Mouse (Mus musculus) kidney, embryonic 16.5 days (tissue): Measurements from ENCODE around the gene Syn2. TPM values are rescaled to one million over a fixed set of nuclear protein-coding genes. Genes with fewer than 3 reads are reported as not detected.
"Not testable (repeated sequence)": the region's sequence is repeated elsewhere in the genome, so short reads cannot be mapped to it uniquely, and the experiment has no call there.

Experiments
- ATAC-seq: fragments of 200-750 bp; cut with Nextera tagmentation; 2 replicates; pipeline ENCODE4 v1.8.0; 2017; ENCODE audit warnings: moderate TSS enrichment; ENCODE audit not compliant: low FRiP score, low TSS enrichment
- H3K27ac ChIP-seq: fragments of 300-500 bp; sonication (generic); 2 replicates; pipeline ENCODE4 v1.5.1; 2014; ENCODE audit warnings: low read length
- H3K27me3 ChIP-seq: fragments of 300-500 bp; sonication (generic); 2 replicates; pipeline ENCODE4 v1.6.1; 2014; ENCODE audit warnings: low read length, control low read depth, mixed read lengths; ENCODE audit not compliant: insufficient read depth
- H3K36me3 ChIP-seq: fragments of 300-500 bp; sonication (generic); 2 replicates; pipeline ENCODE4 v1.6.1; 2014; ENCODE audit warnings: low read length, control low read depth, mixed read lengths; ENCODE audit not compliant: insufficient read depth
- H3K4me1 ChIP-seq: fragments of 300-500 bp; sonication (generic); 2 replicates; pipeline ENCODE4 v1.6.1; 2014; ENCODE audit warnings: low read length, control low read depth, mixed read lengths; ENCODE audit not compliant: insufficient read depth
- H3K4me2 ChIP-seq: fragments of 300-500 bp; sonication (generic); replicated peaks from 2 replicates; pipeline ENCODE4 v1.6.1; 2014; ENCODE audit warnings: low read depth, low read length
- H3K4me3 ChIP-seq: fragments of 300-500 bp; sonication (generic); 2 replicates; pipeline ENCODE4 v1.5.1; 2014; ENCODE audit warnings: mild to moderate bottlenecking, low read length
- H3K9ac ChIP-seq: fragments of 300-500 bp; sonication (generic); replicated peaks from 2 replicates; pipeline ENCODE4 v1.6.1; 2014; ENCODE audit warnings: low read length
- H3K9me3 ChIP-seq: fragments of 300-500 bp; sonication (generic); 2 replicates; pipeline ENCODE4 v1.6.1; 2016; ENCODE audit warnings: low read length, control low read depth
- WGBS: fragments of 180-500 bp; shearing (Covaris S2); extraction: QIAGEN DNeasy Blood & Tissue Kit; methylation state at CpG from one replicate; pipeline ENCODE4 v1.1.7; 2014; 5-methylcytosine and 5-hydroxymethylcytosine counted together
- polyA plus RNA-seq: library from polyadenylated mRNA; unstranded; fragments of >200 nt; fragmentation: Nextera tagmentation; extraction: Ambion mirVana; gene quantifications from 2 replicates; pipeline ENCODE4 v1.2.1, GENCODE M21; 2015

Syn2 gene
- polyA plus RNA-seq, 1 experiment from 2014 or later, result 1.8 TPM

GRCm38 (mm10) chr6:115238031-115239027, 103.6 kb downstream of the Syn2 start:
- no peak for ATAC-seq
- Histone ChIP-seq H3K9ac (no peak overlapping the region), H3K4me2 (no peak overlapping the region), H3K27ac (no peak overlapping the region), H3K27me3 (no peaks in the 10 kb centered on the region), H3K4me1 (no peaks in the 10 kb centered on the region; the same call in 1 of the 2 replicates), H3K4me3 (no peak overlapping the region), H3K36me3 (no peaks in the 10 kb centered on the region), H3K9me3 (no peaks in the 10 kb centered on the region)
- 87% methylated on average over 9 of the region's 9 CpGs for WGBS

GRCm38 (mm10) chr6:115239335-115239734, 104.6 kb downstream of the Syn2 start:
- no peaks in the 10 kb centered on the region for H3K36me3 ChIP-seq
- no peaks in the 10 kb centered on the region for H3K9me3 ChIP-seq
- no peak overlapping the region for H3K27ac ChIP-seq
- no peaks in the 10 kb centered on the region; the same call in 1 of the 2 replicates for H3K4me1 ChIP-seq
- no peak overlapping the region for H3K4me2 ChIP-seq
- no peaks in the 10 kb centered on the region for H3K27me3 ChIP-seq
- no peak for ATAC-seq
- H3K9ac ChIP-seq, result no peak overlapping the region
- 79% methylated on average over 7 of the region's 7 CpGs for WGBS
- no peak overlapping the region for H3K4me3 ChIP-seq

GRCm38 (mm10) chr6:115240431-115240830, 105.7 kb downstream of the Syn2 start:
- H3K36me3 ChIP-seq, ATAC-seq, H3K27me3 ChIP-seq, H3K4me1 ChIP-seq, H3K9me3 ChIP-seq, H3K4me3 ChIP-seq, H3K9ac ChIP-seq, H3K4me2 ChIP-seq: not testable (repeated sequence)
- 26% methylated on average over 2 of the region's 2 CpGs for WGBS
- H3K27ac ChIP-seq, result 0 out of 2 replicates have a peak overlapping the region, but pooled peaks have one; percentile 32

- H3K4me3 ChIP-seq, result no peak overlapping the region
- no peaks in the 10 kb centered on the region for H3K27me3 ChIP-seq
- no peaks in the 10 kb centered on the region for H3K36me3 ChIP-seq
- WGBS, result 62% methylated on average over 3 of the region's 3 CpGs
- no peak for ATAC-seq
- H3K9me3 ChIP-seq, result no peaks in the 10 kb centered on the region
- H3K4me2 ChIP-seq, result no peak overlapping the region
- no peaks in the 10 kb centered on the region; the same call in 1 of the 2 replicates for H3K4me1 ChIP-seq
- H3K9ac ChIP-seq, result no peak overlapping the region
- no peak overlapping the region for H3K27ac ChIP-seq
Measured at GRCm38 (mm10) chr6:115241131-115241699, 106.5 kb downstream of the Syn2 start.

GRCm38 (mm10) chr6:115241939-115242338, 107.2 kb downstream of the Syn2 start:
- H3K9ac ChIP-seq, result no peak overlapping the region
- no peaks in the 10 kb centered on the region for H3K27me3 ChIP-seq
- H3K4me3 ChIP-seq, result no peak overlapping the region
- ATAC-seq, result no peak
- H3K36me3 ChIP-seq, result no peaks in the 10 kb centered on the region
- WGBS, result 81% methylated on average over 3 of the region's 3 CpGs
- H3K4me1 ChIP-seq, result no peaks in the 10 kb centered on the region; the same call in 1 of the 2 replicates
- H3K4me2 ChIP-seq, result no peak overlapping the region
- H3K27ac ChIP-seq, result no peak overlapping the region
- H3K9me3 ChIP-seq, result no peaks in the 10 kb centered on the region

- no peaks in the 10 kb centered on the region for H3K27me3 ChIP-seq
Measured at GRCm38 (mm10) chr6:115244222-115244621, 109.5 kb downstream of the Syn2 start.

GRCm38 (mm10) chr6:115245500-115246058, 110.9 kb downstream of the Syn2 start:
- 86% methylated on average over 3 of the region's 3 CpGs for WGBS
- no peak for ATAC-seq
- no peak overlapping the region for H3K4me2 ChIP-seq

More at GRCm38 (mm10) chr6:115244222-115244621, 109.5 kb downstream of the Syn2 start:
- 76% methylated on average over 2 of the region's 2 CpGs for WGBS
- no peak overlapping the region for H3K27ac ChIP-seq
- no peak overlapping the region for H3K9ac ChIP-seq
- H3K4me2 ChIP-seq, result no peak overlapping the region
- ATAC-seq, result no peak
- H3K36me3 ChIP-seq, result no peaks in the 10 kb centered on the region
- H3K9me3 ChIP-seq, result no peaks in the 10 kb centered on the region
- H3K4me3 ChIP-seq, result no peak overlapping the region
- no peaks in the 10 kb centered on the region; the same call in 1 of the 2 replicates for H3K4me1 ChIP-seq

GRCm38 (mm10) chr6:115251531-115251985, 116.9 kb downstream of the Syn2 start:
- Histone ChIP-seq H3K4me2 (peak overlapping the region; percentile 52), H3K36me3 (no peaks in the 10 kb centered on the region), H3K27me3 (no peaks in the 10 kb centered on the region), H3K9ac (peak overlapping the region; percentile 49), H3K27ac (no peak overlapping the region), H3K9me3 (no peaks in the 10 kb centered on the region), H3K4me3 (peak overlapping the region; percentile 30), H3K4me1 (peaks cover 8% of the 10 kb centered on the region)
- ATAC-seq, result peak; percentile 42; the same call in 1 of the 2 replicates
- under 1% methylated on average over 13 of the region's 13 CpGs for WGBS

More at GRCm38 (mm10) chr6:115245500-115246058, 110.9 kb downstream of the Syn2 start:
- no peaks in the 10 kb centered on the region; the same call in 1 of the 2 replicates for H3K4me1 ChIP-seq
- H3K9ac ChIP-seq, result no peak overlapping the region
- H3K27me3 ChIP-seq, result no peaks in the 10 kb centered on the region
- H3K4me3 ChIP-seq, result no peak overlapping the region
- no peaks in the 10 kb centered on the region for H3K36me3 ChIP-seq
- no peaks in the 10 kb centered on the region for H3K9me3 ChIP-seq
- H3K27ac ChIP-seq, result no peak overlapping the region

- H3K4me3 ChIP-seq, result peak within 1 kb of the TSS; percentile 30
- no peak for ATAC-seq
Measured at GRCm38 (mm10) chr6:115252099-115252873, 117.6 kb downstream of the Syn2 start, which contains the start of gene Timp4. Timp4 (minus strand) TSS chr6:115252205.

More at GRCm38 (mm10) chr6:115252099-115252873, 117.6 kb downstream of the Syn2 start, which contains the start of gene Timp4:
- peaks cover 8% of the 10 kb centered on the region for H3K4me1 ChIP-seq
- H3K9ac ChIP-seq, result peak within 1 kb of the TSS; percentile 49
- H3K27me3 ChIP-seq, result no peaks in the 10 kb centered on the region
- H3K36me3 ChIP-seq, result no peaks in the 10 kb centered on the region
- no peak within 1 kb of the TSS for H3K27ac ChIP-seq
- 43% methylated on average over 7 of the region's 10 CpGs for WGBS
- no peaks in the 10 kb centered on the region for H3K9me3 ChIP-seq
- H3K4me2 ChIP-seq, result peak within 1 kb of the TSS; percentile 52
